Mouse (Mus musculus) WW6 (cell line): ENCODE results near the gene Zfyve28.

Experiments
- DNase-seq: peaks from one replicate; pipeline ENCODE4 v3.0.0-alpha.2; 2013; ENCODE audit warnings: low read depth, low spot score

Zfyve28 gene

GRCm38 (mm10) chr5:34287001-34287837 is 1.0 kb downstream of the Zfyve28 start:
- no peak for DNase-seq

- DNase-seq: no peak
These were observed 1.7 kb downstream of the Zfyve28 start for GRCm38 (mm10) chr5:34286516-34286915.

DNA sequence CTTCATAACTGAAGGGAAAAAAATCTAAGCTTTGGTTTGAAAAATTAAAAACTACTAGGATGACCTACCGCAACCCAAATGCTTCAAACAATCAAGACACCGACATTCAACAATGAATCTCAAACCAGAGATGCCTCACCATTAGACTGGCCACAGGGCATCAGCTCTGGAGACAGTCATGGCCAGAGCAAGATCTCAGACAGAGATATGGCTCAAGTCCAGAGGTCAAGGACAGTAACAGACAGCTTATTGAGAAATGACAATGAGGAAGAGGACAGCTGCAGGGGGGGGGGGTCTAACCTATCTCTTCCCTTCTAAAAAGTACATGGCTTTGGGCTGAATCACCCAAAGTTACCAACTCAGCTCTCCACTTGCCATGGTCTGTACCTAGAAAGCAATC is 3.0 kb downstream of the Zfyve28 start:
- DNase-seq: no peak

DNA sequence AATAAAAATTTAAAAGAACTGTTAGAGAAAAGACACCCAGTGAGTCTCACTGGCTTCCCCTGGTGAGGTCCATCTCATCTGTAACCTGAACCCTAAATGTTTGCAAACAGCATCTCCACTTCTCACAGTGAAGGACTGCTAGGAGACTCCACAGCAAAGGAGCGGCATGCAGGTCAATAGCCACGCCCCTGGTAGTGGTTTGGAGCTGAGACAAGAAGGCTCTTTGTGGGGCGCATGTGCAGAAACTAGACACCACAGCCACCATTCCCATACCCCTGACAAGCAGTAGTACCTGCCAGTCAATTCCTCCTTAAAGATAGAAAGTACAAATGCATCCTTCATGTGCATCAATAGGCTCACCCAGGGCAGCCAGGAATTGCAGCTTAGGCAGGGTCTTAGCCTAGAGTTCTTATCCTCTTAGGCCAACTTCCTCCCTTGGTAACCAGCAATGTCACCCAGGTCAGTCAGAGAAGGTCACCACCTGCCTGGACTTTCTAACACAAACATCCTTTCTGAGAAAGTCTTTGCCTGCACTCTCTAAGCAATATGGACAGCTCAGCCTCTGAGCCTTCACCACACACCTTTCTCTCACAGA is 4.0 kb downstream of the Zfyve28 start:
- DNase-seq: no peak

- DNase-seq: no peak
These were observed 4.9 kb downstream of the Zfyve28 start for GRCm38 (mm10) chr5:34283355-34283754.

DNA sequence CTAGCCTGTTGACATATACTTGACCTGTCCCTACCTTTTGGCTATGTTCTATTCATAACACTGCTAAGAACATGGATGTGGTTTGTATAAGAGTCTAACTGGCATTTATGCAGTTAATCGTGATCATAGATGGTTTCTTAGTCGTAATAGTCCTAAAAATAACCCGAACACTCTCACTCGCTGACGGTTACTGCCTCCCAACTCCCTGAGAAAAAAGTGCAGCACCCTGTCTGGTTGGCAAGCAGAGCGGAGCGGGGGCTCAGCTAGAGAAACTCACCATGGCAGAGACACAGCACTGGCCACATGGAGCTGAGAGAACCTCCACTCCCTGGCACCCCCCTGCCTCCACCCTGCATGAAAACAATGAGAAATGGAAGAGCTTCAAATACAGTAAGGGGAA is 7.3 kb downstream of the Zfyve28 start:
- DNase-seq: no peak

- DNase-seq: no peak
These were observed 9.0 kb downstream of the Zfyve28 start for GRCm38 (mm10) chr5:34279214-34279613.

DNA sequence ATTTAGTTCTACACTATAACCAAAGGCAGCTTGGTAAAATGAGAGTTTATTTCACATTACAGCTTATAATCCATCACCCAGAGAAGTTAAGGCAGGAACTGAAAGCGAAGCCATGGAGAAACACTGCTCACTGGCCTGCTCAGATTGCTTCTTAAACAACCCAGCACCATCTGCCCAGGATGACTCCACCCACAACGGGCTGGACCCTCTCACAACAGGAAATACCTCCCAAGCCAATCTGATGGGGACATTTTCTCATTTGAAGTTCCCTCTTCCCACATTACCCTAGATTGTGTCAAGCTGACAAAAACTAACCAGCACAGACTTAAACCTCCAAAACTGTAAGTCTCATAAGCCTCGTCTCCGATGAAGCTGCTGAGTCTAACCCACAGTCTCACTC is 10.2 kb downstream of the Zfyve28 start:
- DNase-seq: no peak

DNA sequence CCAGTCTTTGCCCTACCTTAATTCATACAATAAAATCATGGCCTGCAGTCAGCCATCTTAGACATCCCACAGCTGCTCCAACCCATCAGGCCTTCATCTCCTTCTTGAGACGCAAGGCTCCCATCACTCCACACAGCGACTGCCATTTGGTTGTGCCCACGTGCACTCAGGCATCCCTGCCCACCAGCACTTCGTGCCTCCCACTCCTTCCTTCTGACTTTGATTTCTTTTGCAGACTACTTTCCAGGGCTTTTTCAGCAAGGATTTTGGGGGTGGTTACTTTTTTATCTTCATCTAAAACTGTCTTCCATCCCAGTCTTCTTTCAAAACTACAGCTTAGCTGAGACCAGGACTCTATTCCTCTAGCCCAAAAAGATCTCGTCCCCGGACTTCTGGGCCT is 11.5 kb downstream of the Zfyve28 start:
- DNase-seq: no peak

- no peak for DNase-seq
These were observed 12.1 kb downstream of the Zfyve28 start for GRCm38 (mm10) chr5:34276191-34276590.

- no peak for DNase-seq
These were observed 13.5 kb downstream of the Zfyve28 start for GRCm38 (mm10) chr5:34274676-34275293.

DNA sequence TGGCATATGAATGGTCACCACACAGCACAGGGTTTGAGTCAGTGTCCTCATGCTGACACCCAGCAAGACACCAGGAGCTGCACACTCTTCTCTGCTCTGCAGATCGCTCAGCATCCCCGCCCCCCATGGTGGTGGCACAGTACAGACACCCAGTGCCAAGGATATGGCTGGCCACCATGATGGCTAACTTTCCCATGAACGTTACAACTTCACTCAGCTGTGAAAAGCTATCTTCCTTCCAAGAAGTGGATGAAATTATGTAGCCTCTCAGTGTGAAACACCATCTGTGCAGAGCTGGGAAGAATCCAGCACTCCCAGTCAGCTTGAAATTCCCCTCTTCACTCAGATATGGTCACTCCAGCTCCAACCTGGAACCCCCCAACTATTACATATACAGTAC is 14.0 kb downstream of the Zfyve28 start:
- DNase-seq: no peak

DNA sequence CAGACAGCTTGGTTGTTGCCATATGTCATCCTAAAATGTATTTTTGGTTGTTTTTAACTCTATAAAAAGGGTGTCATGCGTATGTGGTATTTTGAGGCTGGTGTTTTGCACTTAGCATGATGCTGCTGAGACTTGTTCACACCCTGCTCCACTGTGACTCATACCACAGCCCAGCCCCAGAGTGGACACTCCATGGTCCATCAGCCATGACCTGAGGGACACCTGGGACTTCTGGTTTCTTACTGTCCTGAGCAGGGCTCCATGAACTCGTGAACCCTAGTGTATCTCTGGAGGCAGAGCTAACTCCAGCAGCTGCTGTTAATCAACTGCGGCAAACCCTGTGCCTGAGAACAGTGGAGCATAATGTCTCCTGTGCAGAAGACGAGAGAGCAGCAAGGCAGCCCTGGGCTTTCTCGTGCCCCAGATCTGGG is 15.0 kb downstream of the Zfyve28 start:
- DNase-seq: no peak

GRCm38 (mm10) chr5:34271743-34272142 is 16.5 kb downstream of the Zfyve28 start:
- peak; percentile 47 for DNase-seq

GRCm38 (mm10) chr5:34269921-34270465 is 18.3 kb downstream of the Zfyve28 start:
- DNase-seq: no peak

DNA sequence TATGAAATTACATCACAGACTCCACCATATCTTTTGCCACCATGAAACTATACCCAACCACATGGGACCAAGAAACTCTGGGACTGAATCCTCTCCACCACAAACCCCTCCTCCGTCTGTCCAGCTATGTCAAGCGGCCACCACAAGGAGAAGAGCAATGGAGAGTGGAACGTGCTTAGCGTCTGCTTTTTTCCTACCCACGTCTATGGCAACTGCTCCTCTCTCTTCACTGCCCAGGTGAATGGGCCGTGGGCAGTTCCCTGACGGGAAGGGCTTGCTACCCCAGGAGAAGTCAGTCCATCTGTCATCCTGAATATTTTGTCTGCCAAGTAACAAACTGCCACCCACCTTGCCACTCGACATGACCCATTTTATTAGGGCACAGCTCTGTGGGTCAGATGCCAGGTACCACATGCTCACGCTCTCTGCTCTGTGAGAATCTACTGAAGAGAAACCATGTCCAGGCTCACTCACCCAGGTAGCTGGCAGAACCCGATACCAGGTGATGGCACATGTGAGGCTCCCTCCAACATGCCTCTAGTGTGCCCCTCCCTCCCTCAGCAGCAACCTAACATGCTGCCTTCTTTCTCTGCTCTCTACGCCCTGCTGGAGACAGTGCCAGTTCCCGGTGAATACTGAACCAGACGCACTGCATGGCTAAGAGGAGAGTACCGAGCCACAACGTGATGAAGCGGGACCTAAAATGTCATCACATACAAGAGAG is 18.9 kb downstream of the Zfyve28 start:
- no peak for DNase-seq

GRCm38 (mm10) chr5:34266065-34266464 is 22.2 kb downstream of the Zfyve28 start:
- DNase-seq: no peak

GRCm38 (mm10) chr5:34259172-34259816 is 29.0 kb downstream of the Zfyve28 start:
- no peak for DNase-seq

DNA sequence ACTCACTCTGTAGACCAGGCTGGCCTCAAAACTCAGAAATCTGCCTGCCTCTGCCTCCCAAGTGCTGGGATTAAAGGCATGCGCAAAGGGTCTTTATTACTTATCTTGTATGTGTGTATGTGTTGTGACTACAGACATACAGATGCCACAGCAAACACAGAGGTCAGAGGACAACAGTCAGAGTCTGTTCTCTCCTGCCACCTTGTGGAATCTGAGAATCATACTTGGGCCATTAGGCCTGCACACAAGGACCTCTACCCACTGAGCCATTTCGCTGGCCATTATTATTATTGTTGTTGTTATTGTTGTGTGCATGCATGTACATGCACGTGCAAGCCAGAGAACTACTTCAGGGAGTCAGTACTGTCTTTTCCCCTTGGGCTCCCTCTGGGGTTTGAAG is 33.1 kb downstream of the Zfyve28 start:
- no peak for DNase-seq

GRCm38 (mm10) chr5:34254309-34254708 is 33.9 kb downstream of the Zfyve28 start:
- DNase-seq: no peak

DNA sequence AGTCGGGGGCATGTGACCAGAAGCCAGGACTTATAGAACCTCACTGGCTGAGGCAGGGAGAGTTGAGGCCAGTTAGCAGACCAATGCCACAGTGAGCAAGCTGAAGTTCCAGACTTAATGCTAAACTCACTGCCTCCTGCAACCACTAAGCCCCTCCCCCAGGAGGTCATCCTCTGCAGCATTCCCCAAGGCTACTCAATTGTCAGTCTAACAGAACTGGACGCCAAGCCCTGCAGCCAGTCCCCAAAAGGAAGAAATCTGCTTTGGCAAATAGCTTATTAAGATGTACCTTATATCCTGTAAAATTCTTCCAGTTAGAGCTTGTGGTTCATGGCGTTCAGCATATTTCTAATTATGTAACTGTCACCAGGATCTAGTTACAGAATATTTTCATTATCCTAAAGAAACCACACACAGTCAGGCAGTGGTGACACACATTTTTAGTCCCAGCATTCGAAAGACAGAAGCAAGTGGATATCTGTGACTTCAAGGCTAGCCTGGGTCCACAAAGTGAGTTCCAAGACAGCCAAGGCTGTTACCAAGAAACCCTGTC is 35.2 kb downstream of the Zfyve28 start:
- DNase-seq: no peak
